Mouse (Mus musculus): ENCODE measurements around the gene Rnf150. TPM values are rescaled to one million over a fixed set of nuclear protein-coding genes. Genes with fewer than 3 reads are reported as not detected.
A peak's percentile ranks its signal among the peaks of the same experiment; 100 is the strongest.

Rnf150 gene
- total and polyA plus RNA-seq, 2 experiments from 2014 or later: 1.9 to 9.9 TPM

DNA sequence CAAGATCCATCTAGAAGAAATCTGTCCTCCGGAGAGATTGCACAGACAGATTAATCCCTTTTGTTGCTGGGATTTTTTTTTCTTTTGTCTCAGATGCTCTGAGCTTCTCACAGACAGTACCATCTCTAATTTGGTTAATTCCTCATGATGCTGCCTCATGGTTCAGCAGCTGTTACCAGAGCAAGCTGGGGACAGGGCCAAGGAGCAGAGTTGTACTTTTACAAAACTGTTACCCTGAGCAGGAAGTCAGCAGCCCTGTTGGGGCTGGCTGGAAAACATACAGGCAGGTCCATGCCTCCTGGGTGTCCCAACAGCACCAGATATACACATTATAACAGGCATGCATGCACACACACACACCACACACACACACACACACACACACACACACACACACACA is 186.5 kb downstream of the Rnf150 start:
- no peak overlapping the region for H3K4me3 ChIP-seq (ENCODE audit: low read length)
- DNase-seq (ENCODE audit: low spot score) (peak; percentile 34), ATAC-seq (peak; percentile 61)
- H3K4me1 ChIP-seq (ENCODE audit: insufficient read depth, low read length): 0 out of 2 replicates have a peak, but pooled peaks cover 7% of the 10 kb centered on the region
- no peak for TF ChIP-seq CTCF (IDR thresholded peaks at IDR 0.05; ENCODE audit: low read depth)
- no peaks in the 10 kb centered on the region for H3K9me3 ChIP-seq (ENCODE audit: low read length)
- 32% methylated on average over 1 of the region's 1 CpGs for WGBS
- no peak overlapping the region for H3K27ac ChIP-seq
- H3K4me2 ChIP-seq (ENCODE audit: low read depth, low read length): no peak overlapping the region
- no peak overlapping the region for H3K9ac ChIP-seq (replicated peaks; ENCODE audit: low read length)
- no peaks in the 10 kb centered on the region for H3K36me3 ChIP-seq (ENCODE audit: insufficient read depth, low read length)
- no peaks in the 10 kb centered on the region for H3K27me3 ChIP-seq (ENCODE audit: insufficient read depth, low read length)

DNA sequence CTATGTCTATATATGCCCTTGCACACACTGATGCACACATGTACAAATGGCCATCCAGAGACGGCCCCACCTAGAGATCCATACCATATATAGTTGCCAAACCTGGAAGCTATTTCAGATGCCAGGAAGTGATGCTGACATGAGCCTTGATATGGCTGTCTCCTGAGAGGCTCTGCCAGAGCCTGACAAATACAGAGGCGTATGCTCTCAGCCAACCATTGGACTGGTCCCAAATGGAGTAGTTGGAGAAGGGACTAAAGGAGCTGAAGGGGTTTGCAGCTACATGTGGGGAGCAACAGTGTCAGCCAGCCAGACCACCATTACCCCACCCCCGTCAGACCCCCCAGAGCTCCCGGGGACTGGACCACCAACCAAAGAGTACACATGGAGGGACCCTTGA is 189.7 kb downstream of the Rnf150 start:
- H3K9ac ChIP-seq (replicated peaks; ENCODE audit: low read length): no peak overlapping the region
- no peak overlapping the region for H3K4me3 ChIP-seq (ENCODE audit: low read length)
- no peak for ATAC-seq
- 0 out of 2 replicates have a peak, but pooled peaks cover 7% of the 10 kb centered on the region for H3K4me1 ChIP-seq (ENCODE audit: insufficient read depth, low read length)
- no peak overlapping the region for H3K4me2 ChIP-seq (ENCODE audit: low read depth, low read length)
- H3K27me3 ChIP-seq (ENCODE audit: insufficient read depth, low read length): no peaks in the 10 kb centered on the region
- DNase-seq (ENCODE audit: low spot score): no peak
- no peak overlapping the region for H3K27ac ChIP-seq
- H3K9me3 ChIP-seq (ENCODE audit: low read length): no peaks in the 10 kb centered on the region
- no peaks in the 10 kb centered on the region for H3K36me3 ChIP-seq (ENCODE audit: insufficient read depth, low read length)
- no peak for TF ChIP-seq CTCF (IDR thresholded peaks at IDR 0.05; ENCODE audit: low read depth)
- 78% methylated on average over 4 of the region's 4 CpGs for WGBS

DNA sequence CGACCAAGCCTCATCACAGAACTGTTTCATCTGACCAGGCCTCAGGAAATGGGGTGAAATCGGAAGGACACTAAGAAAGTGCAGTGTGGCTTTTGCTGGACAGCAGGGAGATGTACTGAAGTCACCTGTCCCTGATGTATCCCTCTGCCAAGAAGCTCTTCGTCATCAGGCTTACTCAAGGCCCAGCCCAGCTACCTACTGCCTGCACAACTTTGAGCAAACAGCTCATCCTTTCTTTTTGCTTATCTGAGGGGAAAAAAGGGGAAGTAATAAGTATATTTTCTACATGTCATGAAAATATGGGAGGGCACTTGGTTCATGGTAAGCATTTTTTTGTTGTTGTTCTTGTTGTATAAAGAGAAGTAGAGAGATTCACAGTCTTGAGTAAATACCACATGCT is 191.6 kb downstream of the Rnf150 start:
- no peaks in the 10 kb centered on the region for H3K4me1 ChIP-seq (ENCODE audit: insufficient read depth, low read length)
- no peaks in the 10 kb centered on the region for H3K27me3 ChIP-seq (ENCODE audit: insufficient read depth, low read length)
- H3K9me3 ChIP-seq (ENCODE audit: low read length): no peaks in the 10 kb centered on the region
- no peak overlapping the region for H3K4me2 ChIP-seq (ENCODE audit: low read depth, low read length)
- no peak overlapping the region for H3K27ac ChIP-seq
- WGBS: 82% methylated on average over 3 of the region's 3 CpGs
- H3K9ac ChIP-seq (replicated peaks; ENCODE audit: low read length): no peak overlapping the region
- no peak overlapping the region for H3K4me3 ChIP-seq (ENCODE audit: low read length)
- H3K36me3 ChIP-seq (ENCODE audit: insufficient read depth, low read length): no peaks in the 10 kb centered on the region
- DNase-seq (ENCODE audit: low spot score) (no peak), ATAC-seq (no peak)
- TF ChIP-seq CTCF (IDR thresholded peaks at IDR 0.05; ENCODE audit: low read depth): no peak

DNA sequence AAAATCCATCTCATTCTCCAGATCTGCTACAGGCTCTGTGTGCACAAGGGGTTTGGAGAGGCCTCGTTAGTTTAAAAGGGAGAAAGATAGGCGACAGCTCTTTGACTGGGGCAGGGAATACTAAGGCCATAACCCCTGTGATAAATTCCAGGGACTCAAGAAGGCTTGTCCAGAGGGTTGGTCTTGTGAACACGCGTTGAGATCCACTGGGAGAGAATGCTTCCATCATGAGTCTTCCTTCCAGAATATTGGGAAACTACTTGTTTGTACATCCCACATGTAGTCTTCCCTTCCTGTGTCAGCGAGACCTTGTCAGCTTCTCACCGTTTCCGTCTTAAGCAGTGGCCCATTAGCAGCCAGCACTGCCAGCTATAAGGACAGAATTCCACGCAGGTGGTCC is 195.8 kb downstream of the Rnf150 start:
- Histone ChIP-seq H3K4me3 (ENCODE audit: low read length) (no peak overlapping the region), H3K9ac (replicated peaks; ENCODE audit: low read length) (no peak overlapping the region), H3K27ac (no peak overlapping the region), H3K4me2 (ENCODE audit: low read depth, low read length) (no peak overlapping the region), H3K4me1 (ENCODE audit: insufficient read depth, low read length) (no peaks in the 10 kb centered on the region), H3K9me3 (ENCODE audit: low read length) (no peaks in the 10 kb centered on the region), H3K27me3 (ENCODE audit: insufficient read depth, low read length) (no peaks in the 10 kb centered on the region), H3K36me3 (ENCODE audit: insufficient read depth, low read length) (no peaks in the 10 kb centered on the region)
- no peak for ATAC-seq
- TF ChIP-seq CTCF (IDR thresholded peaks at IDR 0.05; ENCODE audit: low read depth): no peak
- WGBS: 80% methylated on average over 8 of the region's 8 CpGs
- no peak for DNase-seq (ENCODE audit: low spot score)

DNA sequence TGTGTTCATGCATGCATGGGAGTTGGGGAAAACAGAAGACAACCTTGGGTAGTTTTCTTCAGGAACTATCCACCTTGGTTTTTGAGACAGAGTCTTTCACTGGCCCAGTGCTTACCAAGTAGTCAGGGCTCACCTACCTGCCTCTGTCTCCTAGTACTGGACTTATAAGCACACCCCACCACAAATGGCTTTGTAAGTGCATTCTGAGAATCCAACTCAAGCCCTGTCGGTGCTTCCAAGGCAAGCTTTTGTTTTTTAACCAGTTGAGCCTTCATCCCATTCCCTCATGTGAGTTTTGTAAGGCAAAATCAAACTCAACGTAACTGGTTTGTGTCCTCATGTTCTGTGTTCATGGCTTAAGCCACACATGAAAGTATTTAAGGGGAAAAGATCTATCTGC is 196.9 kb downstream of the Rnf150 start:
- ATAC-seq (no peak), DNase-seq (ENCODE audit: low spot score) (no peak)
- H3K4me3 ChIP-seq (ENCODE audit: low read length): no peak overlapping the region
- H3K27ac ChIP-seq: no peak overlapping the region
- H3K9me3 ChIP-seq (ENCODE audit: low read length): no peaks in the 10 kb centered on the region
- no peaks in the 10 kb centered on the region for H3K27me3 ChIP-seq (ENCODE audit: insufficient read depth, low read length)
- H3K9ac ChIP-seq (replicated peaks; ENCODE audit: low read length): no peak overlapping the region
- no peak for TF ChIP-seq CTCF (IDR thresholded peaks at IDR 0.05; ENCODE audit: low read depth)
- 89% methylated on average over 2 of the region's 2 CpGs for WGBS
- no peaks in the 10 kb centered on the region for H3K36me3 ChIP-seq (ENCODE audit: insufficient read depth, low read length)
- no peaks in the 10 kb centered on the region for H3K4me1 ChIP-seq (ENCODE audit: insufficient read depth, low read length)
- no peak overlapping the region for H3K4me2 ChIP-seq (ENCODE audit: low read depth, low read length)

DNA sequence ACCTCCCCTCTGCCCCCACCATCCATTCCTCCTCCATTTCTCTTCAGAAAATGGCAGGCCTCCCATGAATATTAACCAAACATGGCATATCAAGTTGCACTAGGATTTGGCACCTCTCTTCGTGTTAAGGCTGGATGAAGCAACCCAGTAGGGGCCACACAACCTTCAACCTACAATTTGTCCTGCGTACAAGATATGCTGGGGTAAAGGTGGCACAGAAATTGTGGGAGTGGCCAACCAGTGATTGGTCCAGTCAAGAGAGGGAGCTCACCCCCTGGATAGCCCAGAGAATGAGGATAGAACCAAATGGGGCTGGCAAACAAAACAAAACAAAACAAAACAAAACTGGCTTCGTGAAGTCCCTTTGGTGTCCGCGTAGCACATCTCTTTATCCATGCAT is 198.1 kb downstream of the Rnf150 start:
- H3K36me3 ChIP-seq (ENCODE audit: insufficient read depth, low read length): no peaks in the 10 kb centered on the region
- 71% methylated on average over 5 of the region's 5 CpGs for WGBS
- H3K27me3 ChIP-seq (ENCODE audit: insufficient read depth, low read length): no peaks in the 10 kb centered on the region
- H3K4me3 ChIP-seq (ENCODE audit: low read length): no peak overlapping the region
- H3K4me1 ChIP-seq (ENCODE audit: insufficient read depth, low read length): no peaks in the 10 kb centered on the region
- ATAC-seq (no peak), DNase-seq (ENCODE audit: low spot score) (no peak)
- no peak for TF ChIP-seq CTCF (IDR thresholded peaks at IDR 0.05; ENCODE audit: low read depth)
- H3K4me2 ChIP-seq (ENCODE audit: low read depth, low read length): no peak overlapping the region
- no peaks in the 10 kb centered on the region for H3K9me3 ChIP-seq (ENCODE audit: low read length)
- H3K27ac ChIP-seq: no peak overlapping the region
- no peak overlapping the region for H3K9ac ChIP-seq (replicated peaks; ENCODE audit: low read length)

DNA sequence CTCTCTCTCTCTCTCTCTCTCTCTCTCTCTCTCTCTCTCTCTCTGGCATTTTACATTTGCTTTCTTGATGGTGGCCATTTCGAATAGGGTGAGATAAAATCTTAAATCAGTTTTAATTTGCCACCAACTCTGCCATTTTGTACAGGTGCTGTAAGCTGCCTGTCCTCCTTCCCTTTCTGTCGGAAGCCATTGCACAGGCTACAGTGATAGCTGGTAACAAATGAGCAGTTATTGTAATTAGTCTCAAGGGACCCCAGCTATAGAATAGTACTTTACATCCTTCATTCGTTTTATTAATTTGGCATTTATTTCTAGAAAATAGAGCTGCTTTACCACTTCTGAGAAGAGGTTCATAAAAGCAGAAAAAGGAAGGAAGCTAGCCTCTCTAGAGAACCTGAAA is 198.7 kb downstream of the Rnf150 start:
- Histone ChIP-seq H3K4me1 (ENCODE audit: insufficient read depth, low read length) (no peaks in the 10 kb centered on the region), H3K9ac (replicated peaks; ENCODE audit: low read length) (no peak overlapping the region), H3K27me3 (ENCODE audit: insufficient read depth, low read length) (no peaks in the 10 kb centered on the region), H3K36me3 (ENCODE audit: insufficient read depth, low read length) (no peaks in the 10 kb centered on the region), H3K9me3 (ENCODE audit: low read length) (no peaks in the 10 kb centered on the region), H3K4me3 (ENCODE audit: low read length) (no peak overlapping the region), H3K27ac (no peak overlapping the region), H3K4me2 (ENCODE audit: low read depth, low read length) (no peak overlapping the region)
- no peak for TF ChIP-seq CTCF (IDR thresholded peaks at IDR 0.05; ENCODE audit: low read depth)
- 78% methylated on average over 3 of the region's 3 CpGs for WGBS
- ATAC-seq (no peak), DNase-seq (ENCODE audit: low spot score) (no peak)

Data from hindbrain, postnatal 0 days (tissue).